Mouse (Mus musculus): ENCODE measurements around the gene Pip4k2b.

Gene Pip4k2b

GRCm38 (mm10) chr11:97694921-97695711, 49.4 kb downstream of the Pip4k2b start:
- no peak for DNase-seq (ENCODE audit: low read depth)

- no peak for DNase-seq (ENCODE audit: low read depth)
Measured at GRCm38 (mm10) chr11:97694435-97694834, 50.1 kb downstream of the Pip4k2b start.

- DNase-seq (ENCODE audit: low read depth) = no peak
Measured at GRCm38 (mm10) chr11:97689861-97690260, 54.6 kb downstream of the Pip4k2b start.

GRCm38 (mm10) chr11:97687061-97687460, 57.4 kb downstream of the Pip4k2b start:
- no peak for DNase-seq (ENCODE audit: low read depth)

GRCm38 (mm10) chr11:97686322-97686908, 58.1 kb downstream of the Pip4k2b start:
- DNase-seq (ENCODE audit: low read depth) = no peak

GRCm38 (mm10) chr11:97685613-97686321, 58.7 kb downstream of the Pip4k2b start, which contains the start of gene Cisd3:
Gene Cisd3, plus strand, starts transcription at chr11:97685826.
- no peak for DNase-seq (ENCODE audit: low read depth)

- DNase-seq (ENCODE audit: low read depth) = no peak
Measured at GRCm38 (mm10) chr11:97684766-97685165, 59.7 kb downstream of the Pip4k2b start.

GRCm38 (mm10) chr11:97684063-97684680, 60.3 kb downstream of the Pip4k2b start:
- DNase-seq (ENCODE audit: low read depth) = no peak

- no peak for DNase-seq (ENCODE audit: low read depth)
Measured at GRCm38 (mm10) chr11:97682504-97683055, 61.9 kb downstream of the Pip4k2b start.

GRCm38 (mm10) chr11:97680430-97680829, 64.1 kb downstream of the Pip4k2b start:
- DNase-seq (ENCODE audit: low read depth) = no peak

GRCm38 (mm10) chr11:97678301-97678700, 66.2 kb downstream of the Pip4k2b start:
- no peak for DNase-seq (ENCODE audit: low read depth)

- DNase-seq (ENCODE audit: low read depth) = no peak
Measured at GRCm38 (mm10) chr11:97677842-97678241, 66.7 kb downstream of the Pip4k2b start.

- no peak for DNase-seq (ENCODE audit: low read depth)
Measured at GRCm38 (mm10) chr11:97677381-97677780, 67.1 kb downstream of the Pip4k2b start.

- DNase-seq (ENCODE audit: low read depth) = no peak
Measured at GRCm38 (mm10) chr11:97676050-97676754, 68.3 kb downstream of the Pip4k2b start.

- no peak for DNase-seq (ENCODE audit: low read depth)
Measured at GRCm38 (mm10) chr11:97673148-97673547, 71.4 kb downstream of the Pip4k2b start.

GRCm38 (mm10) chr11:97671177-97671527, 73.4 kb downstream of the Pip4k2b start:
- DNase-seq (ENCODE audit: low read depth) = no peak

GRCm38 (mm10) chr11:97670234-97671176, 74.0 kb downstream of the Pip4k2b start:
- no peak for DNase-seq (ENCODE audit: low read depth)

GRCm38 (mm10) chr11:97669829-97670228, 74.7 kb downstream of the Pip4k2b start:
- DNase-seq (ENCODE audit: low read depth) = no peak

GRCm38 (mm10) chr11:97669268-97669667, 75.2 kb downstream of the Pip4k2b start:
- no peak for DNase-seq (ENCODE audit: low read depth)

- no peak for DNase-seq (ENCODE audit: low read depth)
Measured at GRCm38 (mm10) chr11:97668160-97668559, 76.3 kb downstream of the Pip4k2b start.

All from c-Kit-positive CD71-positive TER-119-negative erythroid progenitor cells, embryonic 14.5 days (primary cell).